Mouse (Mus musculus): ENCODE data around the gene Cpeb3.

GRCm38 (mm10) chr19:37174716-37175435 lies 33.5 kb downstream of the Cpeb3 start:
- TF ChIP-seq CHD2 (IDR thresholded peaks at IDR 0.05; ENCODE audit: low read depth, low read length) (no peak), HCFC1 (IDR thresholded peaks at IDR 0.05; ENCODE audit: borderline replicate concordance, insufficient read depth, low read length) (no peak)

Measured in ES-E14 (cell line).